9 mouse cellular contexts compared by ENCODE assay signal in genomic region chr7:28586663-28587411, GRCm38 (mm10). TPM values are rescaled to one million over a fixed set of nuclear protein-coding genes. Genes with fewer than 3 reads are reported as not detected.
DNase-seq lines count a peak whose midpoint lies in the region; ATAC-seq and TF ChIP-seq lines count a peak whose summit lies in the region.
"Had no signal": no experiment of that assay in that cellular context is flagged by ENCODE, and none has a peak within 500 bp of the region (broad histone marks: within the 10 kb centered on the region; RNA-seq: fewer than 3 reads in every experiment).

No protein-coding gene starts in this region.

- H3K27me3 ChIP-seq in intestine, embryonic 15.5 days (replicated peaks) = no peaks in the 10 kb centered on the region
- H3K27me3 ChIP-seq in intestine, postnatal 0 days (replicated peaks; ENCODE audit: control insufficient read depth, insufficient read depth, low read length) = no peaks in the 10 kb centered on the region
- no peaks in the 10 kb centered on the region for H3K27me3 ChIP-seq in heart, embryonic 14.5 days (ENCODE audit: control insufficient read depth, insufficient read depth, low read length)
- H3K27me3 ChIP-seq in lung, embryonic 15.5 days = no peaks in the 10 kb centered on the region

- WGBS in intestine, embryonic 15.5 days = 57% methylated on average over 6 of the region's 6 CpGs
- 48% methylated on average over 6 of the region's 6 CpGs for WGBS in intestine, postnatal 0 days
- WGBS in heart, embryonic 14.5 days = 33% methylated on average over 6 of the region's 6 CpGs
- 48% methylated on average over 6 of the region's 6 CpGs for WGBS in lung, embryonic 15.5 days

- DNase-seq in adrenal gland, adult 2 months = peak; percentile 84
- DNase-seq in right cerebral cortex, postnatal 14 days = no peak
- no peak for DNase-seq in thymus, postnatal 25 days
- no peak for DNase-seq in left cerebral cortex, adult 18-20 months (ENCODE audit: low spot score in 2 of 2)

- H3K4me1 ChIP-seq in intestine, embryonic 15.5 days (replicated peaks) = peaks cover 72% of the 10 kb centered on the region
- H3K4me1 ChIP-seq in intestine, postnatal 0 days (replicated peaks; ENCODE audit: control insufficient read depth, insufficient read depth, low read length) = peaks cover 19% of the 10 kb centered on the region; the same call in 1 of the 2 replicates
- peaks cover 44 to 56% of the 10 kb centered on the region in 2 experiments for H3K4me1 ChIP-seq in heart, embryonic 14.5 days (ENCODE audit: control insufficient read depth in 2 of 2, insufficient read depth in 2 of 2, low read length in 2 of 2)
- peaks cover 85% of the 10 kb centered on the region for H3K4me1 ChIP-seq in lung, embryonic 15.5 days

- peak overlapping the region; percentile 48; the same call in 1 of the 2 replicates for H3K27ac ChIP-seq in intestine, embryonic 15.5 days
- H3K27ac ChIP-seq in intestine, postnatal 0 days (ENCODE audit: low read depth, low read length) = no peak overlapping the region
- peak overlapping the region; percentile 79 to 82 for H3K27ac ChIP-seq in heart, embryonic 14.5 days (replicated peaks in 1 of 2; ENCODE audit: control insufficient read depth in 1 of 2, insufficient read depth in 1 of 2, low read depth in 2 of 2, low read length in 2 of 2)
- H3K27ac ChIP-seq in lung, embryonic 15.5 days = peak overlapping the region; percentile 56

- no peak for TF ChIP-seq CTCF in intestine, postnatal 0 days (IDR thresholded peaks at IDR 0.05; ENCODE audit: low read depth)

- H3K9ac ChIP-seq in intestine, embryonic 15.5 days = 0 out of 2 replicates have a peak overlapping the region, but pooled peaks have one; percentile 8
- no peak overlapping the region for H3K9ac ChIP-seq in intestine, postnatal 0 days (ENCODE audit: low read depth, low read length)
- H3K9ac ChIP-seq in heart, embryonic 14.5 days (ENCODE audit: low read length) = peak overlapping the region; percentile 46; the same call in 1 of the 2 replicates
- H3K9ac ChIP-seq in lung, embryonic 15.5 days = no peak overlapping the region

- H3K4me2 ChIP-seq in intestine, embryonic 15.5 days (replicated peaks) = no peak overlapping the region
- H3K4me2 ChIP-seq in intestine, postnatal 0 days (replicated peaks; ENCODE audit: low read depth) = no peak overlapping the region
- H3K4me2 ChIP-seq in heart, embryonic 14.5 days (ENCODE audit: low read length) = peak overlapping the region; percentile 6; the same call in 1 of the 2 replicates
- no peak overlapping the region for H3K4me2 ChIP-seq in lung, embryonic 15.5 days

- no peak overlapping the region for H3K4me3 ChIP-seq in intestine, embryonic 15.5 days (replicated peaks)
- H3K4me3 ChIP-seq in intestine, postnatal 0 days (ENCODE audit: low read depth, low read length) = no peak overlapping the region
- no peak overlapping the region for H3K4me3 ChIP-seq in heart, embryonic 14.5 days (ENCODE audit: control insufficient read depth in 1 of 2, insufficient read depth in 1 of 2, low read depth in 1 of 2, low read length in 2 of 2)
- H3K4me3 ChIP-seq in lung, embryonic 15.5 days = no peak overlapping the region

- no peak for ATAC-seq in intestine, embryonic 15.5 days
- no peak for ATAC-seq in intestine, postnatal 0 days
- no peak; the same call in 1 of the 2 replicates for ATAC-seq in heart, embryonic 14.5 days (ENCODE audit: insufficient number of reproducible peaks, insufficient read depth, low FRiP score, low read depth)
- no peak for ATAC-seq in lung, embryonic 15.5 days (ENCODE audit: borderline replicate concordance, extremely low read depth, low FRiP score, low TSS enrichment)

- no peaks in the 10 kb centered on the region for H3K9me3 ChIP-seq in intestine, embryonic 15.5 days
- H3K9me3 ChIP-seq in intestine, postnatal 0 days (ENCODE audit: control insufficient read depth) = no peaks in the 10 kb centered on the region
- no peaks in the 10 kb centered on the region for H3K9me3 ChIP-seq in heart, embryonic 14.5 days (ENCODE audit: control insufficient read depth, low read length)
- no peaks in the 10 kb centered on the region for H3K9me3 ChIP-seq in lung, embryonic 15.5 days

- no peaks in the 10 kb centered on the region for H3K36me3 ChIP-seq in intestine, embryonic 15.5 days
- H3K36me3 ChIP-seq in intestine, postnatal 0 days (ENCODE audit: control insufficient read depth, insufficient read depth) = no peaks in the 10 kb centered on the region
- H3K36me3 ChIP-seq in heart, embryonic 14.5 days (ENCODE audit: control insufficient read depth, insufficient read depth, low read length) = no peaks in the 10 kb centered on the region
- no peaks in the 10 kb centered on the region for H3K36me3 ChIP-seq in lung, embryonic 15.5 days

RNA-seq across cellular contexts. Expression of gene Samd4b, which starts 11.1 kb away (rescaled TPM):
- 18.9 and 19.5 TPM in 2 replicates for polyA plus RNA-seq in intestine, embryonic 15.5 days (2015; fragmentation: Nextera tagmentation; extraction: Ambion mirVana)
- polyA plus RNA-seq in intestine, postnatal 0 days (2015; fragmentation: Nextera tagmentation; extraction: Ambion mirVana) = 12.4 and 13.4 TPM in 2 replicates
- 10 to 100 TPM; 61.0 to 78.2 TPM for total RNA-seq in adrenal gland, adult 2 months (2021)
- polyA plus RNA-seq in adrenal gland, adult 2 months (2012; rRNA removed) = 127 and 146 TPM in 2 replicates
- 23.5 and 25.2 TPM in 2 replicates for polyA plus RNA-seq in heart, embryonic 14.5 days (2014; fragmentation: Nextera tagmentation; extraction: Ambion mirVana)
- 21.3 and 21.6 TPM in 2 replicates for polyA plus RNA-seq in lung, embryonic 15.5 days (2015; fragmentation: Nextera tagmentation; extraction: Ambion mirVana)
- total RNA-seq in left cerebral cortex, adult 18-20 months (2021) = 10 to 100 TPM; 67.8 to 80.1 TPM

RNA-seq across cellular contexts. Expression of gene Pak4, which starts 11.1 kb away (rescaled TPM):
- 51.7 and 53.1 TPM in 2 replicates for polyA plus RNA-seq in intestine, embryonic 15.5 days (2015; fragmentation: Nextera tagmentation; extraction: Ambion mirVana)
- 17.2 and 19.7 TPM in 2 replicates for polyA plus RNA-seq in intestine, postnatal 0 days (2015; fragmentation: Nextera tagmentation; extraction: Ambion mirVana)
- total RNA-seq in adrenal gland, adult 2 months (2021) = 10 to 100 TPM; 28.7 to 29.6 TPM
- 53.5 and 54.9 TPM in 2 replicates for polyA plus RNA-seq in adrenal gland, adult 2 months (2012; rRNA removed)
- 21.1 and 22.1 TPM in 2 replicates for polyA plus RNA-seq in heart, embryonic 14.5 days (2014; fragmentation: Nextera tagmentation; extraction: Ambion mirVana)
- 55.4 and 60.8 TPM in 2 replicates for polyA plus RNA-seq in lung, embryonic 15.5 days (2015; fragmentation: Nextera tagmentation; extraction: Ambion mirVana)
- total RNA-seq in left cerebral cortex, adult 18-20 months (2021) = 1 to 10 TPM; 8.6 to 8.8 TPM

RNA-seq across cellular contexts. Expression of gene Nccrp1, which starts 39.8 kb away (rescaled TPM):
- polyA plus RNA-seq in intestine, embryonic 15.5 days (2015; fragmentation: Nextera tagmentation; extraction: Ambion mirVana) = not detected in 2 replicates
- not detected in 2 replicates for polyA plus RNA-seq in intestine, postnatal 0 days (2015; fragmentation: Nextera tagmentation; extraction: Ambion mirVana)
- not detected for total RNA-seq in adrenal gland, adult 2 months (2021)
- polyA plus RNA-seq in adrenal gland, adult 2 months (2012; rRNA removed) = 0.10 TPM in 1 of 2 replicates, not detected in the other
- polyA plus RNA-seq in heart, embryonic 14.5 days (2014; fragmentation: Nextera tagmentation; extraction: Ambion mirVana) = not detected in 2 replicates
- polyA plus RNA-seq in lung, embryonic 15.5 days (2015; fragmentation: Nextera tagmentation; extraction: Ambion mirVana) = not detected in 2 replicates
- under 1 TPM in 1 of 2 experiments, not detected in 1; 0.28 TPM for total RNA-seq in left cerebral cortex, adult 18-20 months (2021)
- polyA plus RNA-seq: liver, embryonic 16.5 days had no signal

RNA-seq across cellular contexts. Expression of gene Acp7, which starts 44.3 kb away (rescaled TPM):
- 0.06 TPM in 1 of 2 replicates, not detected in the other for polyA plus RNA-seq in intestine, embryonic 15.5 days (2015; fragmentation: Nextera tagmentation; extraction: Ambion mirVana)
- not detected in 2 replicates for polyA plus RNA-seq in intestine, postnatal 0 days (2015; fragmentation: Nextera tagmentation; extraction: Ambion mirVana)
- not detected for total RNA-seq in adrenal gland, adult 2 months (2021)
- not detected in 2 replicates for polyA plus RNA-seq in adrenal gland, adult 2 months (2012; rRNA removed)
- polyA plus RNA-seq in heart, embryonic 14.5 days (2014; fragmentation: Nextera tagmentation; extraction: Ambion mirVana) = not detected in 2 replicates
- not detected in 2 replicates for polyA plus RNA-seq in lung, embryonic 15.5 days (2015; fragmentation: Nextera tagmentation; extraction: Ambion mirVana)
- 1 to 10 TPM; 2.2 to 2.4 TPM for total RNA-seq in left cerebral cortex, adult 18-20 months (2021)
- polyA plus RNA-seq: liver, embryonic 16.5 days had no signal

RNA-seq across cellular contexts. Expression of gene Sycn, which starts 46.2 kb away (rescaled TPM):
- 33.3 and 122 TPM in 2 replicates for polyA plus RNA-seq in intestine, embryonic 15.5 days (2015; fragmentation: Nextera tagmentation; extraction: Ambion mirVana)
- polyA plus RNA-seq in intestine, postnatal 0 days (2015; fragmentation: Nextera tagmentation; extraction: Ambion mirVana) = 17.0 and 23.4 TPM in 2 replicates
- not detected for total RNA-seq in adrenal gland, adult 2 months (2021)
- polyA plus RNA-seq in adrenal gland, adult 2 months (2012; rRNA removed) = 0.44 and 0.48 TPM in 2 replicates
- not detected in 2 replicates for polyA plus RNA-seq in heart, embryonic 14.5 days (2014; fragmentation: Nextera tagmentation; extraction: Ambion mirVana)
- 0.53 TPM in 1 of 2 replicates, not detected in the other for polyA plus RNA-seq in lung, embryonic 15.5 days (2015; fragmentation: Nextera tagmentation; extraction: Ambion mirVana)
- not detected for total RNA-seq in left cerebral cortex, adult 18-20 months (2021)

Comparison
In these comparisons a context has a peak if more than half of its experiments do, and no peak if none do; other contexts are left out.
1. H3K9ac ChIP-seq: peak in intestine, embryonic 15.5 days (single experiment) and heart, embryonic 14.5 days (single experiment); none in intestine, postnatal 0 days (single experiment) and lung, embryonic 15.5 days (single experiment).